Mouse (Mus musculus): Measurements from ENCODE around the gene Vmn1r114.
"Not testable (repeated sequence)": the region's sequence is repeated elsewhere in the genome, so short reads cannot be mapped to it uniquely, and the experiment has no call there.

Vmn1r114 gene

GRCm38 (mm10) chr7:20812086-20812485 lies at the start of gene Vmn1r114:
Gene Vmn1r114, minus strand, starts transcription at chr7:20812186.
- not testable (repeated sequence) for DNase-seq

- DNase-seq: not testable (repeated sequence)
Observed at GRCm38 (mm10) chr7:20844885-20845284, 32.9 kb upstream of the Vmn1r114 start, which contains the start of gene Vmn1r115. Gene Vmn1r115, minus strand, starts transcription at chr7:20844985.

GRCm38 (mm10) chr7:20786985-20787384 lies 25.0 kb downstream of the Vmn1r114 start, which contains the start of gene Vmn1r113:
Gene Vmn1r113, plus strand, starts transcription at chr7:20787285.
- not testable (repeated sequence) for DNase-seq

- not testable (repeated sequence) for DNase-seq
Observed at GRCm38 (mm10) chr7:20770885-20771284, 41.1 kb downstream of the Vmn1r114 start, which contains the start of gene Vmn1r112. Gene Vmn1r112, plus strand, starts transcription at chr7:20771185.
